Mouse (Mus musculus): ENCODE data around the gene Atcay. TPM values are rescaled to one million over a fixed set of nuclear protein-coding genes. Genes with fewer than 3 reads are reported as not detected.
"Not testable (repeated sequence)": the region's sequence is repeated elsewhere in the genome, so short reads cannot be mapped to it uniquely, and the experiment has no call there.

The Atcay gene
- polyA plus RNA-seq, 1 experiment from 2014 or later: 91.1 TPM

DNA sequence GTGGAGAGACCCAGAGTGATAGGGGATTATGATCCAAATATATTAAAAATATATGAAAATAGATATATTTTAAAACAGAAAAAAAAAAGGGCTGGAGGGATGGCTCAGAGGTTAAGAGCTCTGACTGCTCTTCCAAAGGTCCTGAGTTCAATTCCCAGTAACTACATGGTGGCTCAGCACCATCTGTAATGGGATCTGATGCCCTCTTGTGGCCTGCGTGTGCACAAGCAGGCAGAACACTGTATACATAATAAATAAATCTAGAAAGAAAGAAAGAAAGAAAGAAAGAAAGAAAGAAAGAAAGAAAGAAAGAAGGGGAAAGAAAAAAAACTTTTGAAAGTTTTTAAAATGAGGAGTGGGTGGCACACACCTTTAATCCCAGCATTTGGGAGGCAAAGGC, 13.4 kb downstream of the Atcay start:
- H3K4me3 ChIP-seq (replicated peaks); H3K27ac ChIP-seq (replicated peaks); H3K9ac ChIP-seq (replicated peaks); H3K4me1 ChIP-seq; ATAC-seq (ENCODE audit: low FRiP score); H3K4me2 ChIP-seq; H3K9me3 ChIP-seq (replicated peaks); H3K27me3 ChIP-seq (replicated peaks): not testable (repeated sequence)
- H3K36me3 ChIP-seq: peaks cover 86% of the 10 kb centered on the region
- 23% methylated on average over 1 of the region's 1 CpGs for WGBS

DNA sequence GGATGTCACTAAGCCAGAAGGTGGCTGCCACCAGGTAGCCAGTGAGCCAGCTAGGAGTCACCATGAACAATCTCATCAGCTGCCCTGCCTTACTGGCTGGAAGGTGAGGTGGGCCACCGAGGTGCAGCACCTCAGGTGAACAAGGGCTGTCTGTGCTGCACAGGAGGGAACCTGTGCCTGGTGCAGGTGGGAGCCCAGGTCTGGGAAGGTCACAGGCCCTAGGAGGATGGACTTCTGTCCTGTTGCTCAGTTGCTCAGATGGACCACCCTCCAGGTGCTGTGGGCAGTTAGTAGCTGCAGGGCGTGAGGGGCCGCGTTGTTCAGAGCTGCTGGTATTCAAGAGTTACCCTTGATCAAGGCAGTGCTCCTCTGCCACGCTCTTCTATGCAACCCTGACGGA, 13.8 kb downstream of the Atcay start:
- H3K4me3 ChIP-seq (replicated peaks): no peak overlapping the region
- H3K9ac ChIP-seq (replicated peaks): no peak overlapping the region
- WGBS: 92% methylated on average over 6 of the region's 6 CpGs
- no peaks in the 10 kb centered on the region for H3K4me1 ChIP-seq
- ATAC-seq (ENCODE audit: low FRiP score): no peak
- no peaks in the 10 kb centered on the region for H3K9me3 ChIP-seq (replicated peaks)
- H3K4me2 ChIP-seq: no peak overlapping the region
- no peaks in the 10 kb centered on the region for H3K27me3 ChIP-seq (replicated peaks)
- H3K27ac ChIP-seq (replicated peaks): no peak overlapping the region
- peaks cover 88% of the 10 kb centered on the region for H3K36me3 ChIP-seq

DNA sequence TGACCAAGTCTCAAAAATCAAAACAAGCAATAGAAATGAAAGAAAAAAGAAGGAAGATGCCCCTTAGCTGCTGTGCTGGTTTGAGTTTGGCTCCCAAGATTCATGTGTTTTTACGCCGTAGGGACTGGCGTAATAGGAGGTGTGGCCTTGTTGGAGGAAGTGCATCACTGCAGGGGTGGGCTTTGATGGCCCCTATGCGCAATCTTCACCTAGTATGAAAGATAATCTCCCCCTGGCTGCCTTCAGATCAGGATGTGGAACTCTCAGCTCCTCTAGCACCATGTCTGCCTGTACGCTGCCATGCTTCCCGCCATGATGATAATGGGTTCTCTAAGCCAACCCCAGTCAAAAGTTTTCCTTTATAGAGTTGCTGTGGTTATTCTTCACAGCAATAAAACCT, 14.4 kb downstream of the Atcay start:
- H3K27ac ChIP-seq (replicated peaks): no peak overlapping the region
- WGBS: 84% methylated on average over 6 of the region's 6 CpGs
- H3K4me3 ChIP-seq (replicated peaks): no peak overlapping the region
- H3K4me2 ChIP-seq: no peak overlapping the region
- no peak overlapping the region for H3K9ac ChIP-seq (replicated peaks)
- no peak for ATAC-seq (ENCODE audit: low FRiP score)
- H3K36me3 ChIP-seq: peaks cover 88% of the 10 kb centered on the region
- no peaks in the 10 kb centered on the region for H3K27me3 ChIP-seq (replicated peaks)
- H3K4me1 ChIP-seq: no peaks in the 10 kb centered on the region
- H3K9me3 ChIP-seq (replicated peaks): no peaks in the 10 kb centered on the region

DNA sequence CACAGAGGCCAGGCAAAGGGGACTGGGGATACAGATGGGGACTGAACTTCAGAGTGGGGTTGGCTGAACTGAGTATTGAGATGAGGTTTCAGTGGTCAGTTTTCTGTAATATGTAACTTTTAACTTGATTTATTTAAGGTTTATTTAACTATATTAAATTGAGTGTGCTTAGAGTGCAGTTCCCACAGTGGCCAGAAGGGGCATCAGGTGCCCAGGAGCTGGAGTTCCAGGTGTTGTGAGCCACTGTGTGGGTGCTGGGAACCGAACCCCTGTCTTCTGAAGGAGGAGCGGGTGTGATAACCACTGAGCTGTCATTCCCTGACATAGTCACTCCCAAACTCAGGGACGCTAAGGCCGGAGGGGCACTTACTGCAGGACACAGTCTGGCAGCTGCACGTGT, 20.5 kb downstream of the Atcay start:
- Histone ChIP-seq H3K36me3 (peaks cover 85% of the 10 kb centered on the region), H3K4me2 (no peak overlapping the region), H3K9ac (replicated peaks) (no peak overlapping the region), H3K9me3 (replicated peaks) (no peaks in the 10 kb centered on the region), H3K27me3 (replicated peaks) (no peaks in the 10 kb centered on the region), H3K4me3 (replicated peaks) (no peak overlapping the region), H3K4me1 (no peaks in the 10 kb centered on the region), H3K27ac (replicated peaks) (no peak overlapping the region)
- 98% methylated on average over 5 of the region's 5 CpGs for WGBS
- ATAC-seq (ENCODE audit: low FRiP score): no peak

DNA sequence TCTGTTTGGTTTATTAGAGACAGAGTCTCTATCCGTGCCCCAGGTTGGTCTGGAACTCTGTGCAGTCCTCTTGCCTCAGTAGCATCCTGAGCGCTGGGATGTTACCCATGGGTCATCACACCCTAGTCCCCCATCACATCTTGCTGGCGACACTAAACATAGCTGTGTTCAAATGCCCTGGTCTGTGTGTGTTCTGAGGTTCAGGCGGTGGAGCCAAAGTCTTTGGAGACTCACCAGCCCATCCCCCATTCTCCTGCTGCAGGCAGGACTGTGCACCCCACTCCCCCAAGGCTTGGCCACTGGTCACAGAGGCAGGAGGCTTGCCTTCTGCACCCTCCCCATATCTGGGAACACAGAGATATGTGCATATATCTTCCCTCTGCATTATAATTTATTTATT, 26.5 kb downstream of the Atcay start:
- Histone ChIP-seq H3K27ac (replicated peaks) (no peak overlapping the region; the same call in 1 of the 2 replicates), H3K4me1 (no peaks in the 10 kb centered on the region; the same call in 1 of the 2 replicates), H3K4me2 (no peak overlapping the region), H3K9ac (replicated peaks) (no peak overlapping the region), H3K36me3 (peaks cover 26% of the 10 kb centered on the region), H3K27me3 (replicated peaks) (no peaks in the 10 kb centered on the region; the same call in 1 of the 2 replicates), H3K4me3 (replicated peaks) (no peak overlapping the region), H3K9me3 (replicated peaks) (no peaks in the 10 kb centered on the region)
- 71% methylated on average over 4 of the region's 4 CpGs for WGBS
- ATAC-seq (ENCODE audit: low FRiP score): no peak

DNA sequence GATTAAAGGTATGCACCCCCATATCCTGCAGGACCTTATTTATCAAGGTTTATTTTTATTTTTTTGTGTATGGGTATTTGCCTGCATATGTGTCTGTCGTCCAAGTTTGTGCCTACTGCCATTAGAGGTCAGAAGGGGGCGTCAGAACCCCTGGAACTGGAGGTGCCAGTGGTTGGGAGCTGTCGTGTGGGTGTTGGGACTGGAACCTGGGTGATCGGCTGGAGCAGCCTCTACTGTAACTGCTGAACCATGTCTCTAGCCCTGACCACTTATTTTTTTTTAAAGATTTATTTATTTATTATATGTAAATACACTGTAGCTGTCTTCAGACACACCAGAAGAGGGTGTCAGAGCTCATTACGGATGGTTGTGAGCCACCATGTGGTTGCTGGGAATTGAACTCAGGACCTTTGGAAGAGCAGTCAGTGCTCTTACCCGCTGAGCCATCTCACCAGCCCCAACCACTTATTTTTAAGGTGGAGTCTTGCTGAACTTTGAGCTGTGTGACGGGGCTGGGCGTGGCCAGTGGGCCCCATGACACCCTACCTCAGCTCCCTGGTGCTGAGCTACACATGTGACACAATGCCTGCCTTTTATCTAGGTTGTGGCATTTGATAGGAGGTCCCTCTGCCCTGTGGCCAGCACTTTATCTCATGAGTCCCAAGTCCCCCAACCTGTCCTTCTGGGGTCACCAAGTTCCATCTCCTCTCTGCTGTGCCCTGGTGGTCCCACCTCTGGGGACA, 27.5 kb downstream of the Atcay start:
- H3K27ac ChIP-seq (replicated peaks): no peak overlapping the region
- no peak overlapping the region for H3K4me2 ChIP-seq
- H3K36me3 ChIP-seq: peaks cover 18% of the 10 kb centered on the region
- H3K4me1 ChIP-seq: no peaks in the 10 kb centered on the region; the same call in 1 of the 2 replicates
- no peak overlapping the region for H3K4me3 ChIP-seq (replicated peaks)
- no peaks in the 10 kb centered on the region for H3K9me3 ChIP-seq (replicated peaks)
- WGBS: 70% methylated on average over 8 of the region's 8 CpGs
- no peaks in the 10 kb centered on the region; the same call in 1 of the 2 replicates for H3K27me3 ChIP-seq (replicated peaks)
- no peak overlapping the region for H3K9ac ChIP-seq (replicated peaks)
- no peak for ATAC-seq (ENCODE audit: low FRiP score)

DNA sequence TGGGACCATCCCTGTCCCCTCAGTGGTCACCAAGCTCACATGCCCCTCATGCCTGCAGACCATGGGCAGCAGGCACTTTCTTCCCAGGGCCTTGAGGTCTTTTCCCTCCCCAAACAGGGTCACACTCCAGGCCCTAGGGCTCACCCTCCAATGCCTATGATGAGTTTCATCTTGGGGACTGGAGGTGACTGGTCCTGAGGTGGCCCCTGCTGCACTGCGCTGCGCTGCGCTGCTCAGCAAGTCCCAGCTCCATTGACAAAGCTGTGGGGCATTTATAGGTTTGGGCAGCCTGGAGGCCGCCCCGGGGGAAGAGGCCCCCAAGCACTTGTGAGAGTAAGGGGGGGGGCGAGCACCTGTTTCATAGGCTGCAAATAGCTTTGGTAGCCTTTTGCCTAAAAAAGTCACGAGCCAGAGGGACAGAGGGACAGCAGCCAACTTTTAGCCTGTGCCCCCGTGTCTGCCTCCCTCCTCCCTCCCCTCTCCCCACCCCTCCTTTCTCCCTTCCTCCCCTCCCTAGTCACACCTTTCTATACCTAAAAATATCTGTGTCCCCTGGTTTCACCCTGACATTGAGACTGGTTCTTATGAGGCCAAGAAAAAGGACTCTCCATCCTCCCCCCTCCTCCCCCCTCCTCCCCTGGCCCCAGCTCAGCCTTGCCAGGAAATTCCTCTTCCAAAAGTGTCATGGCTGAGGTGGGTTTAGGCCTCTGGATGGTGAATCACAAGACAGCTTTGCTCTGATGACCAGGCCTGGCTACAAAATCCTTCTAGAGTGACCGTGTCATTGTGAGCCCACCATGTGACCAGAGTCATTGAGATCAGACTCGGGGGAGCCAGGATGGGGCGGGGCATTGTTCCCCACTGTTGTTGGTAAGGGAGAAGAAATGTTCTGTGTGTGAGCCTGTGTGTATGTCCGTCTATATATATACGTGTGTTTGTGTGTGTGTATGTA, 28.6 kb downstream of the Atcay start, which contains the start of gene Nmrk2:
Nmrk2 (minus strand) TSS at position 245 of the 952 bp plus-strand sequence.
- H3K4me2 ChIP-seq: no peak within 1 kb of the TSS
- no peak within 1 kb of the TSS for H3K9ac ChIP-seq (replicated peaks)
- no peaks in the 10 kb centered on the region; the same call in 1 of the 2 replicates for H3K4me1 ChIP-seq
- H3K27me3 ChIP-seq (replicated peaks): peaks cover 4% of the 10 kb centered on the region; the same call in 1 of the 2 replicates
- H3K36me3 ChIP-seq: peaks cover 9% of the 10 kb centered on the region
- WGBS: 58% methylated on average over 13 of the region's 13 CpGs
- ATAC-seq (ENCODE audit: low FRiP score): no peak
- H3K27ac ChIP-seq (replicated peaks): no peak within 1 kb of the TSS
- H3K9me3 ChIP-seq (replicated peaks): no peaks in the 10 kb centered on the region
- no peak within 1 kb of the TSS for H3K4me3 ChIP-seq (replicated peaks)

DNA sequence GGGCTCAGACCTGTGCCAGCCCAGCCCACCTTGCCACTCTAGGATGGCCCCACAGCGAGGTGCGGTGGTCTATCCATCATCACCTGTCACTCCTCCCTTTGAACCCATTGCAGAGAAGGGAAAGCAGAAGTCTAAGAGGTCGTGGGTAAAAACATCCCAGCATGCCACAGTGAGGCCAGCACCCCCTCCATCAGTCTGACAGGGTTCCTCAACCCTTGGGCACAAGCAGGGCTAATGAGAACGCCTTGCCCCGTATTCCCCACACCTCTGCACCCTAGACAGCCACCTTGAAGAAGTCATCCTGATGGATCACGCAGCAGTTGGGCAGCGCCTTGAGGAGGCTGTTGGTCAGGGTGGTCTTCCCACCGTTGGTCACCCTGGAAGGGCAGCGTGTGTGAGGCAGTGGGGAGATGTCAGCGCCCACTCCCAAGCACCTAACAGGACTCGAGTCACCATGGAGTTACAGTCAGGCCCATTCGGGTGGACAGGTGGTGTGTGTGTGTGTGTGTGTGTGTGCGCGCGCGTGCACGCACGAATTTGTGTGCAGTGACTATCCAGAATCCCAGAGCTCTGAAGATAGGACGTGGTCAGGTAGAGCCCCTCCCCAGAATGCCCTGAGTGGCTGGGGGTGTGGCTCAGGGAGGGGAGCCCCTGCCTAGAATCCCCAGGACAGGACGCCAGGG, 29.9 kb downstream of the Atcay start:
- Histone ChIP-seq H3K9ac (replicated peaks) (no peak overlapping the region), H3K9me3 (replicated peaks) (no peaks in the 10 kb centered on the region), H3K36me3 (peaks cover under 1% of the 10 kb centered on the region), H3K4me2 (no peak overlapping the region), H3K27ac (replicated peaks) (no peak overlapping the region), H3K4me3 (replicated peaks) (no peak overlapping the region), H3K27me3 (replicated peaks) (peaks cover 17% of the 10 kb centered on the region), H3K4me1 (no peaks in the 10 kb centered on the region; the same call in 1 of the 2 replicates)
- WGBS: 81% methylated on average over 20 of the region's 20 CpGs
- ATAC-seq (ENCODE audit: low FRiP score): no peak

DNA sequence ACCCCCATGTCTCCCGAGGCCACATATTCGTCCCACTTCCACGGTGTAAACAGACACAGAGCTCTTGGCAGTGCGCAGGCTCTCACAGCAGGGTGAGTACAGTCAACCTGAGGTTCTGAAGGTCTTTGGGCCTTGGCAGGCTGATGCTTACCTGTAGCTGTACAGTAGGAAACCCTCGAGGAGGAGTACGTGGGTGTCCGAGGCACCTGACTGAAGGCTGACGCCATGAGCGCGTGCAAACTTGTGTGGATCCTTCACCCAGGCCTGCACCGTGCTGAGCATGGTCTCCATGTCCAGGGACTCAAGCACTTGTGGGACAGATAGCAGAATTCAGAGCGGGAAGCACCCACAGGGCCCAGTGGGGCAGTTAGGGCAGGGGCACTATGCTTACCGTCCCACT, 30.5 kb downstream of the Atcay start:
- Histone ChIP-seq H3K27ac (replicated peaks) (no peak overlapping the region), H3K9ac (replicated peaks) (no peak overlapping the region), H3K36me3 (no peaks in the 10 kb centered on the region; the same call in 1 of the 2 replicates), H3K9me3 (replicated peaks) (no peaks in the 10 kb centered on the region), H3K4me2 (no peak overlapping the region), H3K27me3 (replicated peaks) (peaks cover 23% of the 10 kb centered on the region), H3K4me3 (replicated peaks) (no peak overlapping the region), H3K4me1 (no peaks in the 10 kb centered on the region; the same call in 1 of the 2 replicates)
- 85% methylated on average over 13 of the region's 13 CpGs for WGBS
- no peak for ATAC-seq (ENCODE audit: low FRiP score)

DNA sequence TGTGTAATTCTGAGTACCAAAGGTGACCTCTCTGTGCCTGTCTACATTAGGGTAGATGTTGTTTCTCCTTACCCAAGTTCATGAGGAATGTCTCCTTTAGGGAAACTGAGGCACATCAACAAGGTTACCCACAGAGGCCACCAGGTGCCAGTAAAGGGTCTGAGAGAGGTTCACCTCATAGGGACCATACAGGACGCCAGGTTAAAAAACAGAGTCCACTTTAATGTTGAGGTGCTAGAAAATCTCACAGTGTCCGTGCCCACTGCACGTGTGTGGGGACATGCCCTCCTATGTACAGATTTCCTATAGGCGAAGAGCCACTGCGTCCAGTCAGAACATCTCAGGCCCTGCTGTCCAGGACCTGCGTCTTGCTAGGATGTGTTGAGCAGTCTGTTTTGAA, 31.6 kb downstream of the Atcay start:
- peaks cover 8% of the 10 kb centered on the region for H3K4me1 ChIP-seq
- H3K9me3 ChIP-seq (replicated peaks): no peaks in the 10 kb centered on the region
- H3K36me3 ChIP-seq: no peaks in the 10 kb centered on the region
- no peak overlapping the region for H3K4me2 ChIP-seq
- peaks cover 30% of the 10 kb centered on the region for H3K27me3 ChIP-seq (replicated peaks)
- WGBS: 89% methylated on average over 6 of the region's 6 CpGs
- H3K27ac ChIP-seq (replicated peaks): no peak overlapping the region
- H3K4me3 ChIP-seq (replicated peaks): no peak overlapping the region
- ATAC-seq (ENCODE audit: low FRiP score): no peak
- H3K9ac ChIP-seq (replicated peaks): no peak overlapping the region

DNA sequence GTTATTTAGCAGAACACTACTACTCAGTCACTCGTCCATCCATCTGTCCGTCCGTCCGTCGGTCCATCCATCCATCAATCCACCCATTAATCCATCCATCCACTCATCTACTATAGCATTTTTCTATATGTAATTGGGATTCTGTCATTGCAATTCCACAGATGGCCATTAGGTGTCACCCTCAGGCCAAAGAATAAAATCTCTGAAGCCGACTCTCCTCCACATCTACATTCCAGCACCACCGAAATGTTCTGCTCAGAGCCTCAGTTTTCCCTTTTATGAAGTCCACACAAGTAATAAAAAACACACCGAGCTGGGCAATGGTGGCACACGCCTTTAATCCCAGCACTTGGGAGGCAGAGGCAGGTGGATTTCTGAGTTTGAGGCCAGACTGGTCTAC, 32.4 kb downstream of the Atcay start:
- peaks cover 14% of the 10 kb centered on the region for H3K4me1 ChIP-seq
- no peak overlapping the region for H3K9ac ChIP-seq (replicated peaks)
- no peak overlapping the region for H3K27ac ChIP-seq (replicated peaks)
- H3K4me2 ChIP-seq: no peak overlapping the region
- H3K27me3 ChIP-seq (replicated peaks): peaks cover 30% of the 10 kb centered on the region
- H3K9me3 ChIP-seq (replicated peaks): no peaks in the 10 kb centered on the region
- no peaks in the 10 kb centered on the region for H3K36me3 ChIP-seq
- ATAC-seq (ENCODE audit: low FRiP score): no peak
- H3K4me3 ChIP-seq (replicated peaks): no peak overlapping the region
- 1% methylated on average over 9 of the region's 9 CpGs for WGBS

All from neural tube, embryonic 15.5 days (tissue).